Mouse (Mus musculus) cerebellum, adult 2 months (tissue): ENCODE data around the gene Eif4e3.

ENCODE experiments used
- CTCF ChIP-seq: fragments of 200-500 bp; IDR thresholded peaks from 2 replicates; pipeline ENCODE4 v1.5.1; 2011; ENCODE audit warnings: low read depth, mild to moderate bottlenecking, control low read depth, low read length, moderate library complexity, borderline replicate concordance; ENCODE audit not compliant: insufficient read depth
- POLR2A ChIP-seq: fragments of 200-500 bp; IDR thresholded peaks from 2 replicates; pipeline ENCODE4 v1.6.1; 2011; ENCODE audit warnings: low read length, control low read depth, borderline replicate concordance; ENCODE audit not compliant: insufficient read depth

DNA sequence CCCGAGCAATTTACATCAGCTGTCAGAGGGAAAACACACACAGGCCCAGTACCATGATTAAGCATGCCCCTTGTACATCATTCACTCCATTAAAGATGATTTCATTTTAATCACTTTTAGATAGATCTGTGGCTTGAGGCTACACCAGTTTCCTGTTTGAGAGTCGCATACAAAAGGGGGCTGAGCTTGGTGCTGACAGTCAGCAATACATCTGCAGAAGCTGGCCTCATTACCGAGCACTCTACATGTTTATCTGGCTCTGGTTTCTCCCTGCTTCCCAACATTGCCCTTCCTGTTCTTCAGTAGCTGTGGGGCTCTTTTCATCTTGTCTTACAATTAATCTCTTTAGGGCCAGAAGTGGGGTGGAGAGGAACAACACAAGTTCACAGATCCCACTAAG is 6.1 kb downstream of the Eif4e3 start:
- no peak for TF ChIP-seq CTCF
- TF ChIP-seq POLR2A, result no peak
